Comparison of ENCODE assay signal across 29 mouse cellular contexts in genomic region chr14:100097208-100098189, GRCm38 (mm10).
DNase-seq lines count a peak whose midpoint lies in the region; ATAC-seq and TF ChIP-seq lines count a peak whose summit lies in the region.
"Had no signal": no experiment of that assay in that cellular context is flagged by ENCODE, and none has a peak within 500 bp of the region (broad histone marks: within the 10 kb centered on the region; RNA-seq: fewer than 3 reads in every experiment).

No protein-coding gene starts in this region.

- H3K79me2 ChIP-seq in CH12.LX (replicated peaks; ENCODE audit: control insufficient read depth, extremely low read depth, insufficient read depth, poor library complexity, severe bottlenecking), result no peaks in the 10 kb centered on the region

- TF ChIP-seq RAD21 in CH12.LX (IDR thresholded peaks at IDR 0.05; ENCODE audit: low read depth, low read length), result no peak

- no peak overlapping the region for H3K27ac ChIP-seq in forebrain, embryonic 15.5 days (replicated peaks)
- H3K27ac ChIP-seq in forebrain, embryonic 14.5 days (ENCODE audit: low read depth, low read length), result no peak overlapping the region
- H3K27ac ChIP-seq in CH12.LX (ENCODE audit: insufficient read depth, low read depth) (no peak overlapping the region), ES-E14 (ENCODE audit: insufficient read depth, low read depth, low read length, poor library complexity, severe bottlenecking) (no peak overlapping the region)
- H3K27ac ChIP-seq: embryonic facial prominence, embryonic 12.5 days; embryonic facial prominence, embryonic 15.5 days; heart, embryonic 15.5 days; hindbrain, embryonic 10.5 days; hindbrain, embryonic 13.5 days had no signal

- no peak overlapping the region for H3K4me3 ChIP-seq in forebrain, embryonic 15.5 days
- H3K4me3 ChIP-seq in forebrain, embryonic 14.5 days (ENCODE audit: low read depth, low read length), result no peak overlapping the region
- H3K4me3 ChIP-seq in CH12.LX (replicated peaks in 1 of 3; ENCODE audit: low read depth in 2 of 3, low read length in 2 of 3, poor library complexity in 1 of 3) (no peak overlapping the region), ES-E14 (ENCODE audit: insufficient read depth in 1 of 2, low read depth in 1 of 2, low read length in 2 of 2, poor library complexity in 1 of 2, severe bottlenecking in 1 of 2) (no peak overlapping the region)
- H3K4me3 ChIP-seq: embryonic facial prominence, embryonic 12.5 days; embryonic facial prominence, embryonic 15.5 days; heart, embryonic 12.5 days; heart, embryonic 15.5 days; hindbrain, embryonic 10.5 days; hindbrain, embryonic 13.5 days; intestine, embryonic 15.5 days had no signal

- TF ChIP-seq POLR2A in CH12.LX (IDR thresholded peaks at IDR 0.05; ENCODE audit: low read depth, low read length), result no peak

- H3K4me1 ChIP-seq in forebrain, embryonic 15.5 days, result peaks cover 16% of the 10 kb centered on the region
- peaks cover 4% of the 10 kb centered on the region; the same call in 1 of the 2 replicates for H3K4me1 ChIP-seq in forebrain, embryonic 14.5 days (ENCODE audit: control insufficient read depth, insufficient read depth, low read length)
- H3K4me1 ChIP-seq in CH12.LX (ENCODE audit: control insufficient read depth in 1 of 2, insufficient read depth in 2 of 2), result peaks cover 5 to 37% of the 10 kb centered on the region in 2 experiments; a peak in 3 of 4 replicates
- H3K4me1 ChIP-seq in ES-E14 (ENCODE audit: control insufficient read depth in 2 of 2, insufficient read depth in 2 of 2, low read length in 2 of 2, poor library complexity in 1 of 2), result no peaks in the 10 kb centered on the region
- H3K4me1 ChIP-seq: embryonic facial prominence, embryonic 12.5 days; embryonic facial prominence, embryonic 15.5 days; heart, embryonic 12.5 days; heart, embryonic 15.5 days had no signal

- peak; percentile 44; the same call in 1 of the 2 replicates for ATAC-seq in forebrain, embryonic 15.5 days (replicated peaks)
- no peak for ATAC-seq in forebrain, embryonic 14.5 days
- ATAC-seq: activated CD4-positive, CD25-positive, alpha-beta regulatory T cell, adult 4 months; hindbrain, embryonic 16.5 days; intestine, embryonic 15.5 days; Patski had no signal

- peak; percentile 5 for DNase-seq in adrenal gland, adult 8-10 months
- no peak for DNase-seq in adrenal gland, postnatal 14 days
- no peak for DNase-seq in forebrain, embryonic 14.5 days (ENCODE audit: low spot score)
- DNase-seq in CH12.LX (ENCODE audit: extremely low read depth), result peak; percentile 55
- no peak for DNase-seq in ES-E14 (ENCODE audit: low read depth, low spot score)
- no peak for DNase-seq in frontal cortex, adult 2 months (ENCODE audit: extremely low spot score in 1 of 2, low spot score in 1 of 2)
- no peak for DNase-seq in kidney, postnatal 10 days
- DNase-seq: adrenal gland, postnatal 36 days; B cell, adult 2 months; cerebellum, adult 18-20 months; cerebellum, adult 9-10 months; cerebellum, postnatal 14 days; gastrocnemius, postnatal 25 days; heart, adult 18-20 months; heart, postnatal 10 days; heart, postnatal 36 days; kidney, adult 2 months had no signal

- H3K9me3 ChIP-seq in forebrain, embryonic 15.5 days, result no peaks in the 10 kb centered on the region
- H3K9me3 ChIP-seq in forebrain, embryonic 14.5 days (replicated peaks; ENCODE audit: control insufficient read depth, low read length), result no peaks in the 10 kb centered on the region
- H3K9me3 ChIP-seq in CH12.LX (replicated peaks; ENCODE audit: low read length), result no peaks in the 10 kb centered on the region
- H3K9me3 ChIP-seq in ES-E14 (ENCODE audit: control insufficient read depth, insufficient read depth, low read depth, low read length), result no peaks in the 10 kb centered on the region
- H3K9me3 ChIP-seq: embryonic facial prominence, embryonic 12.5 days; embryonic facial prominence, embryonic 15.5 days; heart, embryonic 12.5 days; heart, embryonic 15.5 days; hindbrain, embryonic 10.5 days; hindbrain, embryonic 13.5 days; intestine, embryonic 15.5 days had no signal

- no peak overlapping the region for H3K4me2 ChIP-seq in forebrain, embryonic 15.5 days (replicated peaks)
- no peak overlapping the region for H3K4me2 ChIP-seq in forebrain, embryonic 14.5 days (ENCODE audit: low read length)
- H3K4me2 ChIP-seq in CH12.LX (ENCODE audit: insufficient read depth, low read depth, poor library complexity, severe bottlenecking), result peak overlapping the region; percentile 88
- H3K4me2 ChIP-seq: embryonic facial prominence, embryonic 12.5 days; embryonic facial prominence, embryonic 15.5 days; heart, embryonic 15.5 days; hindbrain, embryonic 13.5 days; intestine, embryonic 15.5 days had no signal

- dilution Hi-C loops in CH12.LX (cut with MboI; ENCODE audit: extremely low pct_ligation_motif_present, extremely low pct_unique_long_range_greater_than_20kb, low sequenced_read_pairs), result no loop called here

- 62% methylated on average over 10 of the region's 10 CpGs for WGBS in forebrain, embryonic 15.5 days
- WGBS in forebrain, embryonic 14.5 days, result 58% methylated on average over 10 of the region's 10 CpGs

- H3K9ac ChIP-seq in forebrain, embryonic 15.5 days (replicated peaks), result no peak overlapping the region
- no peak overlapping the region for H3K9ac ChIP-seq in forebrain, embryonic 14.5 days (ENCODE audit: low read length)
- peak overlapping the region; percentile 13; the same call in 1 of the 2 replicates for H3K9ac ChIP-seq in CH12.LX (ENCODE audit: insufficient read depth, low read depth)
- H3K9ac ChIP-seq in ES-E14 (ENCODE audit: insufficient read depth, low read depth, low read length, poor library complexity, severe bottlenecking), result no peak overlapping the region
- H3K9ac ChIP-seq: embryonic facial prominence, embryonic 12.5 days; embryonic facial prominence, embryonic 15.5 days; heart, embryonic 12.5 days; heart, embryonic 15.5 days; hindbrain, embryonic 13.5 days; intestine, embryonic 15.5 days had no signal

- no peak for TF ChIP-seq CTCF in CH12.LX (conservative IDR thresholded peaks at IDR 0.05 in 1 of 2, IDR thresholded peaks at IDR 0.05 in 1 of 2; ENCODE audit: low read depth in 2 of 2, low read length in 2 of 2)

- in situ Hi-C loops in CH12.LX (cut with MboI; ENCODE audit: low pct_ligation_motif_present, low pct_unique_long_range_greater_than_20kb, low sequenced_read_pairs), result loop anchor here (25.0 kb wide), 1 partner anchor 160 kb away; no protein-coding TSS in a partner anchor
- in situ Hi-C loops in ES-E14 (cut with MboI; ENCODE audit: low sequenced_read_pairs in 2 of 2, unreplicated experiment in 2 of 2), result no loop called here

- H3K27me3 ChIP-seq in forebrain, embryonic 15.5 days, result no peaks in the 10 kb centered on the region
- H3K27me3 ChIP-seq in forebrain, embryonic 14.5 days (replicated peaks; ENCODE audit: control insufficient read depth, insufficient read depth, low read length), result no peaks in the 10 kb centered on the region
- H3K27me3 ChIP-seq in CH12.LX (replicated peaks), result no peaks in the 10 kb centered on the region
- H3K27me3 ChIP-seq: embryonic facial prominence, embryonic 12.5 days; embryonic facial prominence, embryonic 15.5 days; heart, embryonic 12.5 days; heart, embryonic 15.5 days; hindbrain, embryonic 13.5 days; intestine, embryonic 15.5 days; Patski had no signal

- TF ChIP-seq EP300 in CH12.LX (IDR thresholded peaks at IDR 0.05; ENCODE audit: low read length), result peak; percentile 71

- H3K36me3 ChIP-seq in forebrain, embryonic 15.5 days, result no peaks in the 10 kb centered on the region
- no peaks in the 10 kb centered on the region for H3K36me3 ChIP-seq in forebrain, embryonic 14.5 days (ENCODE audit: control insufficient read depth, insufficient read depth, low read length)
- no peaks in the 10 kb centered on the region for H3K36me3 ChIP-seq in CH12.LX (replicated peaks in 1 of 2; ENCODE audit: control insufficient read depth in 1 of 2, insufficient read depth in 1 of 2, low read length in 1 of 2)
- H3K36me3 ChIP-seq in ES-E14 (ENCODE audit: control insufficient read depth, insufficient read depth, low read length, poor library complexity, severe bottlenecking), result no peaks in the 10 kb centered on the region
- H3K36me3 ChIP-seq: embryonic facial prominence, embryonic 12.5 days; embryonic facial prominence, embryonic 15.5 days; G1E; heart, embryonic 12.5 days; heart, embryonic 15.5 days; hindbrain, embryonic 10.5 days; hindbrain, embryonic 13.5 days; intestine, embryonic 15.5 days had no signal

TF ChIP-seq in CH12.LX, 34 proteins besides CTCF, POLR2A, EP300 and RAD21 (continues in another document):
- TF ChIP-seq USF2 (conservative IDR thresholded peaks at IDR 0.05; ENCODE audit: low read depth, low read length) (no peak), JUN (IDR thresholded peaks at IDR 0.05; ENCODE audit: insufficient read depth, low read depth, low read length) (no peak), ETS1 (conservative IDR thresholded peaks at IDR 0.05; ENCODE audit: low read depth, low read length) (peak; percentile 77), RCOR1 (conservative IDR thresholded peaks at IDR 0.05; ENCODE audit: low read depth, low read length) (no peak), HCFC1 (IDR thresholded peaks at IDR 0.05; ENCODE audit: low read depth, low read length) (no peak), MYC (IDR thresholded peaks at IDR 0.05; ENCODE audit: low read depth, low read length) (peak; percentile 82; the same call in 1 of the 2 replicates), USF1 (IDR thresholded peaks at IDR 0.05; ENCODE audit: low read depth, low read length) (no peak), CHD1 (IDR thresholded peaks at IDR 0.05; ENCODE audit: low read depth, low read length) (no peak), BHLHE40 (IDR thresholded peaks at IDR 0.05; ENCODE audit: low read depth, low read length) (peak; percentile 53), PAX5 (IDR thresholded peaks at IDR 0.05; ENCODE audit: low read length) (no peak), SMC3 (IDR thresholded peaks at IDR 0.05; ENCODE audit: low read depth, low read length) (no peak)

TF ChIP-seq in ES-E14, 5 proteins besides CTCF, POLR2A, EP300 and RAD21:
- TF ChIP-seq MAFK (IDR thresholded peaks at IDR 0.05; ENCODE audit: insufficient read depth, low read depth, low read length) (no peak), ZNF384 (IDR thresholded peaks at IDR 0.05; ENCODE audit: low read depth, low read length) (peak; percentile 87)
TF ChIP-seq in ES-E14: peak in this region for 1.

Comparison
In these comparisons a context has a peak if more than half of its experiments do, and no peak if none do; other contexts are left out.
1. DNase-seq: peak in adrenal gland, adult 8-10 months (single experiment) and CH12.LX (single experiment); none in adrenal gland, postnatal 14 days (single experiment), forebrain, embryonic 14.5 days (single experiment), ES-E14 (single experiment), frontal cortex, adult 2 months (0 of 2) and kidney, postnatal 10 days (single experiment).